In the genomic region with DNA sequence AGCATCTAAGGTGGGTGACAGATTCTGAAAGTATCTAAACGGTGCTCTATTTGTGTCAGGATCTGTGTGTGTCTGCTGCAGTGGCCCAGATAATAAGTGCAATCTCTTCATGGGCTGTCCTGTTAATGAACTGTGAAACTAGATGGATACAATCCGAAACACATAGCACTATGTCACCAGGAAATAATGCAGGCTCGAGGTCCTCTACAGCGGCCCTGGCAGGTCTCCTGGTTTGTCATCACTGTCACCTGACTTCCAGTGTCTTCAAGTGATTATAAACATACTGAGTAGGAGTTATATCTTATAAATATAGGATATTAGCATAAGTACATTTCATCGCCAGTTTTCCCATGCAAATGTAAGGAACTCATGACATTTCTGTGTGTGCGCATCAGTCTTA, we compare ENCODE assay signal across 29 mouse cellular contexts.
A peak's percentile ranks its signal among the peaks of the same experiment; 100 is the strongest.
DNase-seq lines count a peak whose midpoint lies in the region; ATAC-seq and TF ChIP-seq lines count a peak whose summit lies in the region.
"Had no signal": no experiment of that assay in that cellular context is flagged by ENCODE, and none has a peak within 500 bp of the region (broad histone marks: within the 10 kb centered on the region; RNA-seq: fewer than 3 reads in every experiment).

No protein-coding gene starts in this region.

- H3K27ac ChIP-seq in forebrain, embryonic 12.5 days = 0 out of 2 replicates have a peak overlapping the region, but pooled peaks have one; percentile 13
- H3K27ac ChIP-seq in forebrain, postnatal 0 days (ENCODE audit: low read depth, low read length) = no peak overlapping the region
- peak overlapping the region; percentile 7 to 34; a peak in 2 of 4 replicates for H3K27ac ChIP-seq in heart, embryonic 14.5 days (replicated peaks in 1 of 2; ENCODE audit: control insufficient read depth in 1 of 2, insufficient read depth in 1 of 2, low read depth in 2 of 2, low read length in 2 of 2)
- H3K27ac ChIP-seq in heart, embryonic 10.5 days = no peak overlapping the region
- peak overlapping the region; percentile 89 for H3K27ac ChIP-seq in lung, embryonic 16.5 days (ENCODE audit: low read length)
- H3K27ac ChIP-seq in midbrain, embryonic 16.5 days (ENCODE audit: low read length) = no peak overlapping the region
- no peak overlapping the region for H3K27ac ChIP-seq in midbrain, embryonic 10.5 days (replicated peaks)
- H3K27ac ChIP-seq: hindbrain, embryonic 13.5 days; kidney, postnatal 0 days; limb, embryonic 13.5 days; midbrain, embryonic 13.5 days; neural tube, embryonic 12.5 days had no signal

- no peak overlapping the region for H3K9ac ChIP-seq in forebrain, embryonic 12.5 days
- no peak overlapping the region for H3K9ac ChIP-seq in forebrain, postnatal 0 days
- no peak overlapping the region for H3K9ac ChIP-seq in heart, embryonic 14.5 days (ENCODE audit: low read length)
- H3K9ac ChIP-seq in lung, embryonic 16.5 days (ENCODE audit: low read length) = no peak overlapping the region
- H3K9ac ChIP-seq in midbrain, embryonic 16.5 days (ENCODE audit: low read depth, low read length) = no peak overlapping the region
- H3K9ac ChIP-seq: hindbrain, embryonic 13.5 days; limb, embryonic 13.5 days; midbrain, embryonic 13.5 days; neural tube, embryonic 12.5 days had no signal

- H3K4me2 ChIP-seq in forebrain, embryonic 12.5 days = no peak overlapping the region
- H3K4me2 ChIP-seq in forebrain, postnatal 0 days (ENCODE audit: low read depth) = no peak overlapping the region
- H3K4me2 ChIP-seq in heart, embryonic 14.5 days (ENCODE audit: low read length) = peak overlapping the region; percentile 5; the same call in 1 of the 2 replicates
- peak overlapping the region; percentile 33 for H3K4me2 ChIP-seq in lung, embryonic 16.5 days (ENCODE audit: low read depth, low read length)
- H3K4me2 ChIP-seq in midbrain, embryonic 16.5 days (ENCODE audit: low read length) = no peak overlapping the region
- H3K4me2 ChIP-seq: hindbrain, embryonic 13.5 days; limb, embryonic 13.5 days; liver, embryonic 11.5 days; midbrain, embryonic 13.5 days; neural tube, embryonic 12.5 days had no signal

- H3K36me3 ChIP-seq in forebrain, embryonic 12.5 days (replicated peaks) = no peaks in the 10 kb centered on the region
- no peaks in the 10 kb centered on the region for H3K36me3 ChIP-seq in forebrain, postnatal 0 days (ENCODE audit: insufficient read depth)
- H3K36me3 ChIP-seq in heart, embryonic 14.5 days (ENCODE audit: control insufficient read depth, insufficient read depth, low read length) = no peaks in the 10 kb centered on the region
- H3K36me3 ChIP-seq in heart, embryonic 10.5 days = no peaks in the 10 kb centered on the region
- no peaks in the 10 kb centered on the region for H3K36me3 ChIP-seq in lung, embryonic 16.5 days (ENCODE audit: control insufficient read depth, insufficient read depth, low read length)
- no peaks in the 10 kb centered on the region for H3K36me3 ChIP-seq in midbrain, embryonic 16.5 days (ENCODE audit: control insufficient read depth, insufficient read depth, low read length)
- no peaks in the 10 kb centered on the region for H3K36me3 ChIP-seq in midbrain, embryonic 10.5 days
- H3K36me3 ChIP-seq: hindbrain, embryonic 13.5 days; limb, embryonic 13.5 days; midbrain, embryonic 13.5 days; neural tube, embryonic 12.5 days had no signal

- no peak for ATAC-seq in forebrain, embryonic 12.5 days (ENCODE audit: low FRiP score)
- ATAC-seq in forebrain, postnatal 0 days = no peak
- ATAC-seq in heart, embryonic 14.5 days (ENCODE audit: insufficient number of reproducible peaks, insufficient read depth, low FRiP score, low read depth) = no peak
- ATAC-seq in lung, embryonic 16.5 days (ENCODE audit: low read depth) = peak; percentile 71
- 0 out of 2 replicates have a peak, but pooled peaks have one; percentile 25 for ATAC-seq in midbrain, embryonic 16.5 days
- ATAC-seq: forebrain, embryonic 14.5 days; intestine, embryonic 16.5 days; midbrain, embryonic 13.5 days had no signal

- 85% methylated on average over 6 of the region's 6 CpGs for WGBS in forebrain, embryonic 12.5 days
- 72% methylated on average over 6 of the region's 6 CpGs for WGBS in forebrain, postnatal 0 days
- 31% methylated on average over 6 of the region's 6 CpGs for WGBS in heart, embryonic 14.5 days
- WGBS in heart, embryonic 10.5 days = 69% methylated on average over 6 of the region's 6 CpGs
- WGBS in lung, embryonic 16.5 days = 35% methylated on average over 6 of the region's 6 CpGs
- WGBS in midbrain, embryonic 16.5 days = 79% methylated on average over 6 of the region's 6 CpGs
- WGBS in midbrain, embryonic 10.5 days = 89% methylated on average over 6 of the region's 6 CpGs

- H3K27me3 ChIP-seq in forebrain, embryonic 12.5 days = no peaks in the 10 kb centered on the region
- H3K27me3 ChIP-seq in forebrain, postnatal 0 days (ENCODE audit: insufficient read depth, low read length) = no peaks in the 10 kb centered on the region
- no peaks in the 10 kb centered on the region for H3K27me3 ChIP-seq in heart, embryonic 14.5 days (ENCODE audit: control insufficient read depth, insufficient read depth, low read length)
- no peaks in the 10 kb centered on the region for H3K27me3 ChIP-seq in heart, embryonic 10.5 days (ENCODE audit: insufficient read depth, poor library complexity, severe bottlenecking)
- no peaks in the 10 kb centered on the region for H3K27me3 ChIP-seq in lung, embryonic 16.5 days (ENCODE audit: control insufficient read depth, insufficient read depth, low read depth, low read length)
- H3K27me3 ChIP-seq in midbrain, embryonic 16.5 days (ENCODE audit: control insufficient read depth, insufficient read depth, low read depth, low read length) = no peaks in the 10 kb centered on the region
- no peaks in the 10 kb centered on the region for H3K27me3 ChIP-seq in midbrain, embryonic 10.5 days (ENCODE audit: low read depth, poor library complexity, severe bottlenecking)
- H3K27me3 ChIP-seq: CH12.LX; hindbrain, embryonic 13.5 days; limb, embryonic 13.5 days; midbrain, embryonic 13.5 days; neural tube, embryonic 12.5 days had no signal

- TF ChIP-seq CTCF in forebrain, postnatal 0 days (IDR thresholded peaks at IDR 0.05; ENCODE audit: low read depth) = no peak

- no peak overlapping the region for H3K4me3 ChIP-seq in forebrain, embryonic 12.5 days (replicated peaks)
- H3K4me3 ChIP-seq in forebrain, postnatal 0 days (ENCODE audit: low read depth, low read length) = no peak overlapping the region
- no peak overlapping the region for H3K4me3 ChIP-seq in heart, embryonic 14.5 days (ENCODE audit: control insufficient read depth in 1 of 2, insufficient read depth in 1 of 2, low read depth in 1 of 2, low read length in 2 of 2)
- H3K4me3 ChIP-seq in heart, embryonic 10.5 days = no peak overlapping the region
- no peak overlapping the region for H3K4me3 ChIP-seq in lung, embryonic 16.5 days (ENCODE audit: low read length)
- H3K4me3 ChIP-seq in midbrain, embryonic 16.5 days (ENCODE audit: low read depth, low read length) = no peak overlapping the region
- no peak overlapping the region for H3K4me3 ChIP-seq in midbrain, embryonic 10.5 days
- H3K4me3 ChIP-seq: erythroblast, embryonic 14.5 days; hindbrain, embryonic 13.5 days; limb, embryonic 13.5 days; midbrain, embryonic 13.5 days; myocyte; neural tube, embryonic 12.5 days had no signal

- DNase-seq in forebrain, postnatal 0 days = no peak
- no peak for DNase-seq in heart, embryonic 10.5 days (ENCODE audit: low spot score)
- DNase-seq in lung, postnatal 25 days (ENCODE audit: low spot score) = no peak
- DNase-seq in midbrain, embryonic 10.5 days (ENCODE audit: low spot score) = no peak
- DNase-seq: adrenal gland, adult 8-10 months; cerebellum, adult 2 months; cerebellum, postnatal 14 days; gastrocnemius, postnatal 25 days; heart, adult 18-20 months; heart, postnatal 36 days; kidney, adult 8-10 months; kidney, postnatal 4 days; thymus, adult 2 months; thymus, postnatal 36 days had no signal

- H3K4me1 ChIP-seq in forebrain, embryonic 12.5 days = 0 out of 2 replicates have a peak, but pooled peaks cover 4% of the 10 kb centered on the region
- H3K4me1 ChIP-seq in forebrain, postnatal 0 days (ENCODE audit: insufficient read depth) = no peaks in the 10 kb centered on the region
- peaks cover 10 to 14% of the 10 kb centered on the region in 2 experiments for H3K4me1 ChIP-seq in heart, embryonic 14.5 days (ENCODE audit: control insufficient read depth in 2 of 2, insufficient read depth in 2 of 2, low read length in 2 of 2)
- peaks cover 5% of the 10 kb centered on the region; the same call in 1 of the 2 replicates for H3K4me1 ChIP-seq in heart, embryonic 10.5 days
- H3K4me1 ChIP-seq in lung, embryonic 16.5 days (replicated peaks; ENCODE audit: control insufficient read depth, insufficient read depth, low read length) = peaks cover 22% of the 10 kb centered on the region
- no peaks in the 10 kb centered on the region for H3K4me1 ChIP-seq in midbrain, embryonic 16.5 days (ENCODE audit: control insufficient read depth, insufficient read depth, low read length)
- H3K4me1 ChIP-seq in midbrain, embryonic 10.5 days = no peaks in the 10 kb centered on the region
- H3K4me1 ChIP-seq: limb, embryonic 13.5 days; midbrain, embryonic 13.5 days had no signal

- no peaks in the 10 kb centered on the region for H3K9me3 ChIP-seq in forebrain, embryonic 12.5 days
- H3K9me3 ChIP-seq in forebrain, postnatal 0 days (ENCODE audit: low read length) = no peaks in the 10 kb centered on the region
- no peaks in the 10 kb centered on the region for H3K9me3 ChIP-seq in heart, embryonic 14.5 days (ENCODE audit: control insufficient read depth, low read length)
- no peaks in the 10 kb centered on the region for H3K9me3 ChIP-seq in heart, embryonic 10.5 days
- H3K9me3 ChIP-seq in lung, embryonic 16.5 days (ENCODE audit: control insufficient read depth, low read length) = no peaks in the 10 kb centered on the region
- H3K9me3 ChIP-seq in midbrain, embryonic 16.5 days (replicated peaks; ENCODE audit: control insufficient read depth, low read length, poor library complexity, severe bottlenecking) = no peaks in the 10 kb centered on the region; the same call in 1 of the 2 replicates
- no peaks in the 10 kb centered on the region for H3K9me3 ChIP-seq in midbrain, embryonic 10.5 days (replicated peaks)
- H3K9me3 ChIP-seq: hindbrain, embryonic 13.5 days; limb, embryonic 13.5 days; midbrain, embryonic 13.5 days; neural tube, embryonic 12.5 days had no signal

Comparison
In these comparisons a context has a peak if more than half of its experiments do, and no peak if none do; other contexts are left out.
1. H3K27ac ChIP-seq: peak in forebrain, embryonic 12.5 days (single experiment), heart, embryonic 14.5 days (2 of 2) and lung, embryonic 16.5 days (single experiment); none in forebrain, postnatal 0 days (single experiment), heart, embryonic 10.5 days (single experiment), midbrain, embryonic 16.5 days (single experiment) and midbrain, embryonic 10.5 days (single experiment).
2. ATAC-seq: peak in lung, embryonic 16.5 days (single experiment) and midbrain, embryonic 16.5 days (single experiment); none in forebrain, embryonic 12.5 days (single experiment), forebrain, postnatal 0 days (single experiment) and heart, embryonic 14.5 days (single experiment).
3. H3K4me2 ChIP-seq: peak in heart, embryonic 14.5 days (single experiment) and lung, embryonic 16.5 days (single experiment); none in forebrain, embryonic 12.5 days (single experiment), forebrain, postnatal 0 days (single experiment) and midbrain, embryonic 16.5 days (single experiment).